Mouse (Mus musculus): ENCODE measurements around the gene Rassf1. TPM values are rescaled to one million over a fixed set of nuclear protein-coding genes. Genes with fewer than 3 reads are reported as not detected.

Rassf1 gene
- polyA plus RNA-seq, 1 experiment = 15.9 TPM

GRCm38 (mm10) chr9:107598385-107598784 lies 47.0 kb downstream of the Rassf1 start:
- TF ChIP-seq GATA1 (IDR thresholded peaks at IDR 0.05; ENCODE audit: low read length) = no peak

GRCm38 (mm10) chr9:107599433-107599832 lies 48.1 kb downstream of the Rassf1 start:
- no peak for TF ChIP-seq GATA1 (IDR thresholded peaks at IDR 0.05; ENCODE audit: low read length)

- TF ChIP-seq GATA1 (IDR thresholded peaks at IDR 0.05; ENCODE audit: low read length) = no peak
These were observed 48.5 kb downstream of the Rassf1 start for GRCm38 (mm10) chr9:107599842-107600241.

- no peak for TF ChIP-seq GATA1 (IDR thresholded peaks at IDR 0.05; ENCODE audit: low read length)
These were observed 49.4 kb downstream of the Rassf1 start for GRCm38 (mm10) chr9:107600745-107601144.

DNA sequence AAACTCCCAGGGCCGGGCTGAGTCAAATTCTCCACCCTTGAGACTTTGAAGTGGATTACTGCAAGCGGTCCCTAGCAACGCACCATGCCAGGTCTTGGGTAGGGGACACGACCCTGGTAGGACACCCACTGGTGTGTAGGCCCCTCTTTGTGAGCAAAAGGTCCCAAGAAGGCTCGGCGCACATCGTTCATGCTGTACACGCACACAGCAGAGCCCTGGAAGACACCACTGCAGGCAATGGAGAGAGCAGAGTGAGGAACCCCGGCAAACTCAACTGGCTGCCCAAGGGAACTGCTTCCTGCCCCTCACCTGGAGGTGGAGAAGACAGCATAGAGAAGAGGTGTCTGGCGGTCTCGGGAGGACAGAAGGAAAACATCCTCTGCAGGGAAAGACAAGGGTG lies 49.9 kb downstream of the Rassf1 start:
- no peak for TF ChIP-seq GATA1 (IDR thresholded peaks at IDR 0.05; ENCODE audit: low read length)

DNA sequence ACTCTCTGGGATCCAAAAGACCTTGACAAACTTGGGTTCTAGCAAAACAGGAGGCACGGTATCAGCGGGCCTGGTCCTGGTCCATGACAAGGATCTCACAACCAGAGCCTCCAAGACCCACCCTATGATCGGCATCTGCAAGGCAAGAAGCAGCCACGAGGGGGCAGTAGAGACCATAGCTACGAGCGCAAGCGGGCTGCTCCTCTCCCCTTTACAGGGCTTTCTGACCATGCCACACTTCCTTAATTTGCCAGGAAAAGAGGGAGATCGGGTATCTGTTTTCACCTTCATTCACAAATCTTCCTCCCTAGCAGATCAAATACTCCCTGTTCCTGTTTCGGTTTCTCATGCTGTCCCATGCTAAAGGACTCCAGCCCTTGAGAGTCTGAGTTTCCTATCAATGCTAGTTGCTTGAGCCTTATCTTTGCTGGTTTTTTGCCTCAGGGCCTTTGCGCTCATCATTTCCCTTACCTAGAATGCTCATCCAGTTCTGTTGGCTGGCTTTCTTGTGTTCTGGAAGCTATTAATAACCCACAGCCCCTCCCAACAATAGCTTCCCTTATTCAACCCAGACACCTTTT lies 50.8 kb downstream of the Rassf1 start:
- no peak for TF ChIP-seq GATA1 (IDR thresholded peaks at IDR 0.05; ENCODE audit: low read length)

DNA sequence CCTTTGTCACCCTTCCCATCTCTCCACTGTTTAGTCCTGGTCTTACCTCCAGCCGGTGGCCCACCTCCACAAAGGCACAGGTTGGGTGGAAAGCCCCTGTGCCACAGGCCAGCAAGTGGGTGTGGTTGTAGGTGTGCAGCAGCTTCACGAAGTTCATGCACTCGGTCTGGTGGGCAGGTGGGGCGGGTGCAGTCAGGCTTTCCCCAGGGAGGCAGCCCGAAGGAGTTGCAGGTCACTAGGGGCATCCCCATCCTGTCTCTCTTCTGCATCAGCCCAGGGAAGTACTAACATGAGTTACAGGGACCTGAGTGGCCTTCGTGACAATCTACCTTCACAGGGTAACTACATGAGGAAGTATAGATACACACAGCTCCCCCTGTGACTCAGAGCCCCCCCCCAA lies 51.9 kb downstream of the Rassf1 start:
- no peak for TF ChIP-seq GATA1 (IDR thresholded peaks at IDR 0.05; ENCODE audit: low read length)

DNA sequence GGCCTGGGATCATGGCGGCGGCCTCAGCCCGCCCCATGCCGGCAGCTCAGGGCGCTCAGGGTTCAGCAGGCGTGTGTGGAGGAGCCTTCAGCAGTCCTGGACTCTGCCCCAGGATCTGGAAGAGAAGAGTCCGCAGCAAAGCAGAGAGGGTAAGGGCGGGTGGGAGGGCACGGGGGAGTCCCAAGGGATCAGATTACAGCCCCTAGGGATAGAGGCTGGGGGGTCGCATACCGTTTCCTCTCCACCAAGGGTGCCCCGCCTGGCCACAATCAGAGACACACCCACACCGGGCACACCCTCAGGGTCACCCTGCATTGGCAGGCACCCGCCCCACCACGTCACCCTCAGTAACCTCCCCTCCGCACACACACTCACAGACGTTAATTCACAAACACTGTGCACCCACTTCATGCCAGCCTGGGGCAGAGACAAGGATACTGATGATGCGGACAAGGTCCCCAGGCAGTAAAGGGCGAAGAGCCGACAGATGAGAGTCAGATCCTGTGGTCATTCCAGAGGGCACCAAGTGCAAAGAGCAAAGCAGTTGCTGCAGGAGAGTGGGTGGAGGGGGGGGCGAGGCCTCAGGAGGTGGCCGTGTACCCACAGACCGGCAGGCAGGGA lies 53.8 kb downstream of the Rassf1 start:
- TF ChIP-seq GATA1 (IDR thresholded peaks at IDR 0.05; ENCODE audit: low read length) = no peak

DNA sequence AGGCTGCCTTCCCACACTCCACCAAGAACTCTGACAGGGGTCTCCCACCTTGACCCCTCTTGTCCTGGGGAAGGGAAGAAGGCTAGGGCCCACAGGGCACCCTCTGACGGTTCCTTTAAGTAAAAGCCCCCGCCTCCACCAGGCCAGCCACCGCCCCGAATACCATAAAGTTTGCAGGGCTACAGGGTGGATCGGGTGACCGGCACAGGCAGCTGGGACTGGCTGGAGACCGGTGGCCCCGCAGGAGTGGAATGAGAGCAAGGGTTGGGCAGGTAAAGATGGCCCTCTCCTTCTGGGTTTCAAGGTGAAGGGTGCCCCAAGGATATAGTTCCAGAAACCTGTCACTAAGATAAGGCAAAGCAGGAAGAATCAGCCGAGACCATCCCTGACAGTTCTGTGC lies 55.2 kb downstream of the Rassf1 start:
- no peak for TF ChIP-seq GATA1 (IDR thresholded peaks at IDR 0.05; ENCODE audit: low read length)

GRCm38 (mm10) chr9:107607036-107607435 lies 55.7 kb downstream of the Rassf1 start:
- TF ChIP-seq GATA1 (IDR thresholded peaks at IDR 0.05; ENCODE audit: low read length) = no peak

DNA sequence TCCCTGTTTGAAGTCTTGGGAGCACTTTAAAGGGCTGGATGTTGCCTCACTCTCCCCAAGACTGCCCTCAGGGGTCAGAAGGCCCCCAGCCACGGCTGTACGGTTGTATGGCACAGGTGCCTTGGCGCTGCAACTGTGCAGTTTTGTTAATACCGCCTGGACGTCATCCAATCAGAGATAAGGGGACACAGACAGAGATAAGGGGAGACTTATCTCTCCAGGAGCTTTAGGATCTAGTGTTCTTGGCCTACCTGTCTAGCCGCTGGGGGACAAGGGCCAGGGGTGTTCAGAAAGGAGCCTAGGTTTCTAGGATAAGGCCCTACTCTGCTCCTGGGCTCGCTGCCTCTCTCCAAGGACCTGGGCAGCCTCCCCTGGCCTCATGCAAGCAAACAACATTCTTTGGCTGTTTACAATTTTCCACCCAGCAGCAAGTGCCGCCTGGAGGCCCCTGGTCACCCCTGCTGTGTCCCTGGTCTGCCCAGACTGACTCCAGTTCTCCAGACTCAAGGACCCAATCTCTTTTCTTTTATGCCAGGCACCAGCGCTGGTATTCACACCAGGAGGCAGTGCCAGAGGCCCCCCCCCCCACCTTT lies 56.4 kb downstream of the Rassf1 start:
- TF ChIP-seq GATA1 (IDR thresholded peaks at IDR 0.05; ENCODE audit: low read length) = no peak

- TF ChIP-seq GATA1 (IDR thresholded peaks at IDR 0.05; ENCODE audit: low read length) = no peak
These were observed 57.5 kb downstream of the Rassf1 start, which contains the start of gene Sema3b for GRCm38 (mm10) chr9:107608741-107609432. Sema3b (minus strand) TSS chr9:107609229.

DNA sequence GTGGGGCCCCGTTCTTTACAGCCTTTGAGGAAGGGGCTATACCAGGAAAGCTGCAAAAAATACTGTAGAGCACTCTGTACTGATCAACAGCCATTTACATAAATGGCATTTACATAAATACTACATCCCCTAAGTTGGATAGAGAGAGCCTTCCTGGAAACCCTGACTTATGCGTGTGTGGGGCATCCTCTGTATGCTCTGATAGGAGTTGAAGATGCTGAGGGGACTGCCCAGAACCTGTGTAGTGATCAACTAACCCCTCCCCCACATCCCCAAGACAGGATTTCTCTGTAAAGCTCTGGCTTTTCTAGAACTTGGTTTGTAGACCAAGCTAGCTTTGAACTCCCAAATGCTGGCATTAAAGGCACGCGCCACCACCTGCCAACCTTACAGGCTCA lies 58.1 kb downstream of the Rassf1 start:
- TF ChIP-seq GATA1 (IDR thresholded peaks at IDR 0.05; ENCODE audit: low read length) = no peak

- no peak for TF ChIP-seq GATA1 (IDR thresholded peaks at IDR 0.05; ENCODE audit: low read length)
These were observed 60.3 kb downstream of the Rassf1 start for GRCm38 (mm10) chr9:107611456-107612190.

Other genes with a start within 250 kb of the Rassf1 start
- 9.0 and 15.2 TPM in 2 replicates for gene Hemk1, start 213.2 kb upstream of the Rassf1 start, polyA plus RNA-seq (2012)
- 0.14 and 0.16 TPM in 2 replicates for gene 6430571L13Rik, start 211.0 kb upstream of the Rassf1 start, polyA plus RNA-seq (2012)
- gene Cacna2d2, start 151.9 kb upstream of the Rassf1 start, polyA plus RNA-seq (2012) = not detected in 2 replicates
- gene Tmem115, start 17.6 kb upstream of the Rassf1 start, polyA plus RNA-seq (2012) = 35.6 and 43.9 TPM in 2 replicates
- gene Cyb561d2, start 9.4 kb upstream of the Rassf1 start, polyA plus RNA-seq (2012) = 11.6 and 11.7 TPM in 2 replicates
- gene Nprl2, start 9.3 kb upstream of the Rassf1 start, polyA plus RNA-seq (2012) = 0.68 and 0.92 TPM in 2 replicates
- 0.28 and 0.44 TPM in 2 replicates for gene Zmynd10, start 4.3 kb upstream of the Rassf1 start, polyA plus RNA-seq (2012)
- gene Tusc2, start 11.7 kb downstream of the Rassf1 start, polyA plus RNA-seq (2012) = 27.3 and 31.3 TPM in 2 replicates
- 22.8 and 27.1 TPM in 2 replicates for gene Hyal2, start 16.4 kb downstream of the Rassf1 start, polyA plus RNA-seq (2012)
- 1.3 and 1.4 TPM in 2 replicates for gene Hyal1, start 25.4 kb downstream of the Rassf1 start, polyA plus RNA-seq (2012)
- gene Naa80, start 27.3 kb downstream of the Rassf1 start, polyA plus RNA-seq (2012) = 35.5 and 40.9 TPM in 2 replicates
- 0.06 and 0.45 TPM in 2 replicates for gene Hyal3, start 29.3 kb downstream of the Rassf1 start, polyA plus RNA-seq (2012)
- 131 and 135 TPM in 2 replicates for gene Ifrd2, start 36.1 kb downstream of the Rassf1 start, polyA plus RNA-seq (2012)
- not detected in 2 replicates for gene Sema3b, start 57.7 kb downstream of the Rassf1 start, polyA plus RNA-seq (2012)
- gene Gnai2, start 83.8 kb downstream of the Rassf1 start, polyA plus RNA-seq (2012) = 427 and 551 TPM in 2 replicates
- gene Slc38a3, start 118.0 kb downstream of the Rassf1 start, polyA plus RNA-seq (2012) = not detected in 2 replicates
- not detected in 2 replicates for gene Gnat1, start 128.2 kb downstream of the Rassf1 start, polyA plus RNA-seq (2012)
- gene Sema3f, start 158.9 kb downstream of the Rassf1 start, polyA plus RNA-seq (2012) = 0.02 and 0.05 TPM in 2 replicates
- 16.1 and 25.4 TPM in 2 replicates for gene Rbm5, start 219.4 kb downstream of the Rassf1 start, polyA plus RNA-seq (2012)